Mouse (Mus musculus): ENCODE measurements around the gene Snurf.

The Snurf gene

GRCm38 (mm10) chr7:60004606-60005330, at the start of gene Snurf, which contains the start of gene Gm38393:
TSS of gene Snurf (minus strand) at chr7:60005049.
TSS of gene Gm38393 (minus strand) at chr7:60005064.
- no peak for DNase-seq (ENCODE audit: low read depth, low spot score)

GRCm38 (mm10) chr7:60047481-60048201, 42.8 kb upstream of the Snurf start:
- no peak for DNase-seq (ENCODE audit: low read depth, low spot score)

- no peak for DNase-seq (ENCODE audit: low read depth, low spot score)
Observed at GRCm38 (mm10) chr7:60013186-60013585, 8.3 kb upstream of the Snurf start.

GRCm38 (mm10) chr7:60007727-60008360, 3.0 kb upstream of the Snurf start:
- DNase-seq (ENCODE audit: low read depth, low spot score), result no peak

GRCm38 (mm10) chr7:60006262-60006661, 1.4 kb upstream of the Snurf start:
- DNase-seq (ENCODE audit: low read depth, low spot score), result no peak

- DNase-seq (ENCODE audit: low read depth, low spot score), result no peak
Observed at GRCm38 (mm10) chr7:60003921-60004605, 786 bp downstream of the Snurf start.

GRCm38 (mm10) chr7:60003006-60003865, 1.6 kb downstream of the Snurf start:
- DNase-seq (ENCODE audit: low read depth, low spot score), result no peak

GRCm38 (mm10) chr7:59978646-59979045, 26.2 kb downstream of the Snurf start:
- DNase-seq (ENCODE audit: low read depth, low spot score), result no peak

Data from WW6 (cell line).